Mouse (Mus musculus) kidney, embryonic 16.5 days (tissue): ENCODE results near the gene Atxn7l3. TPM values are rescaled to one million over a fixed set of nuclear protein-coding genes. Genes with fewer than 3 reads are reported as not detected.
"Not testable (repeated sequence)": the region's sequence is repeated elsewhere in the genome, so short reads cannot be mapped to it uniquely, and the experiment has no call there.

ENCODE experiments used
- ATAC-seq: fragments of 200-750 bp; cut with Nextera tagmentation; 2 replicates; pipeline ENCODE4 v1.8.0; 2017; ENCODE audit warnings: moderate TSS enrichment; ENCODE audit not compliant: low FRiP score, low TSS enrichment
- H3K27ac ChIP-seq: fragments of 300-500 bp; sonication (generic); 2 replicates; pipeline ENCODE4 v1.5.1; 2014; ENCODE audit warnings: low read length
- H3K27me3 ChIP-seq: fragments of 300-500 bp; sonication (generic); 2 replicates; pipeline ENCODE4 v1.6.1; 2014; ENCODE audit warnings: low read length, control low read depth, mixed read lengths; ENCODE audit not compliant: insufficient read depth
- H3K36me3 ChIP-seq: fragments of 300-500 bp; sonication (generic); 2 replicates; pipeline ENCODE4 v1.6.1; 2014; ENCODE audit warnings: low read length, control low read depth, mixed read lengths; ENCODE audit not compliant: insufficient read depth
- H3K4me1 ChIP-seq: fragments of 300-500 bp; sonication (generic); 2 replicates; pipeline ENCODE4 v1.6.1; 2014; ENCODE audit warnings: low read length, control low read depth, mixed read lengths; ENCODE audit not compliant: insufficient read depth
- H3K4me2 ChIP-seq: fragments of 300-500 bp; sonication (generic); replicated peaks from 2 replicates; pipeline ENCODE4 v1.6.1; 2014; ENCODE audit warnings: low read depth, low read length
- H3K4me3 ChIP-seq: fragments of 300-500 bp; sonication (generic); 2 replicates; pipeline ENCODE4 v1.5.1; 2014; ENCODE audit warnings: mild to moderate bottlenecking, low read length
- H3K9ac ChIP-seq: fragments of 300-500 bp; sonication (generic); replicated peaks from 2 replicates; pipeline ENCODE4 v1.6.1; 2014; ENCODE audit warnings: low read length
- H3K9me3 ChIP-seq: fragments of 300-500 bp; sonication (generic); 2 replicates; pipeline ENCODE4 v1.6.1; 2016; ENCODE audit warnings: low read length, control low read depth
- WGBS: fragments of 180-500 bp; shearing (Covaris S2); extraction: QIAGEN DNeasy Blood & Tissue Kit; methylation state at CpG from one replicate; pipeline ENCODE4 v1.1.7; 2014; 5-methylcytosine and 5-hydroxymethylcytosine counted together
- polyA plus RNA-seq: library from polyadenylated mRNA; unstranded; fragments of >200 nt; fragmentation: Nextera tagmentation; extraction: Ambion mirVana; gene quantifications from 2 replicates; pipeline ENCODE4 v1.2.1, GENCODE M21; 2015

The Atxn7l3 gene
- polyA plus RNA-seq, 1 experiment from 2014 or later: 13.3 TPM

DNA sequence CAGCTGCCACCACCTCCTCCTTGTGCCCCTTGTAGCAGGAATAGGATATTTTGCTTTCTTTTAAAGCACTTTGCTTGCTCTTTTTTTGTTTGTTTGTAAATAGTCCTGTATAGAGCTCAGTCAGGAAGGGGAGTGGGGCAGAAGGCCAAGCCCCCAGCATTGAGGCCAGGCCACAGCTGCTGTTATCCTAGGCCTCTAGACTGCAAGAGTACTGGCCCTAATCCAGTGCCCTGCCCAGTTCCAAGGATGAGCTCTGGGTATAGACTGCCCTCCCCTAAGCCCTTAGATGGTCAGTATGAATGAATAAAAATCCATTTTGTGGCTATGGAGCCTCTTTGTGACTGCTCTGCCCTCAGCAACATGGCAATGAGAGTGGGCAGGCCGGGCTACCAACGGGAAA is 7.5 kb downstream of the Atxn7l3 start:
- no peak for ATAC-seq
- WGBS: 67% methylated on average over 2 of the region's 2 CpGs
- Histone ChIP-seq H3K9me3 (no peaks in the 10 kb centered on the region), H3K27ac (no peak overlapping the region), H3K4me3 (no peak overlapping the region), H3K9ac (no peak overlapping the region), H3K4me2 (no peak overlapping the region), H3K27me3 (no peaks in the 10 kb centered on the region), H3K36me3 (peaks cover 56% of the 10 kb centered on the region), H3K4me1 (peaks cover 20% of the 10 kb centered on the region)

DNA sequence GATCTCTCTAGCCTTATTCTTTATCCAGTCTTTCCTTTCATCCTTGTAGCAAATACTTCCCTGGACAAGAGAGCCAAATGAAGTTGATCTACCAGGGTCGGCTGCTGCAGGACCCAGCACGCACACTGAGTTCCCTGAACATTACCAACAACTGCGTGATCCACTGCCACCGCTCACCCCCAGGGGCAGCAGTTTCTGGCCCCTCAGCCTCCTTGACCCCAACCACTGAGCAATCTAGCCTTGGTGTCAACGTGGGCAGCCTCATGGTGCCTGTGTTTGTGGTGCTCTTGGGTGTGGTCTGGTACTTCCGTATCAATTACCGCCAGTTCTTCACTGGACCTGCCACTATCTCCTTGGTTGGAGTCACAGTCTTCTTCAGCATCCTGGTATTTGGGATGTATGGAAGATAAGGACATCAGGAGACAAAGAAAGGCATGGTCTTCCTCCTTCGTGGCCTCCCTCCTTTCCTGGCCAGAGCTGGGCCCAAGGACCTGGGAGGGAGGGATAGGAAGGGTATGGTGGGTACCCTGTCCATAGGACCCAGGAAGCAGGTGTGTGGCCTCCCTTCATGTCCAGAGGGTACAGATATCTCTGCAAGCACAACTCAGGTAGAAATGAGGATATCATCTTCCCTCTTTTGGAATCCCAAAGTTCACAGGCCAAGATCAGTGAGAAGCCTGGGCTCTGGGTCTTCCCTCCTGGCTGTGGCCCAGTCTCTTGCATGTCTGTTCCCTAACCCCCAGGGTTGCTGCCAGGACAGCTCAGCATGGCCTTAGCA is 8.2 kb downstream of the Atxn7l3 start:
- ATAC-seq: no peak
- Histone ChIP-seq H3K4me1 (peaks cover 20% of the 10 kb centered on the region), H3K36me3 (peaks cover 50% of the 10 kb centered on the region), H3K4me2 (no peak overlapping the region), H3K9ac (no peak overlapping the region), H3K27ac (no peak overlapping the region), H3K4me3 (no peak overlapping the region), H3K9me3 (no peaks in the 10 kb centered on the region), H3K27me3 (no peaks in the 10 kb centered on the region)
- WGBS: 81% methylated on average over 8 of the region's 8 CpGs

DNA sequence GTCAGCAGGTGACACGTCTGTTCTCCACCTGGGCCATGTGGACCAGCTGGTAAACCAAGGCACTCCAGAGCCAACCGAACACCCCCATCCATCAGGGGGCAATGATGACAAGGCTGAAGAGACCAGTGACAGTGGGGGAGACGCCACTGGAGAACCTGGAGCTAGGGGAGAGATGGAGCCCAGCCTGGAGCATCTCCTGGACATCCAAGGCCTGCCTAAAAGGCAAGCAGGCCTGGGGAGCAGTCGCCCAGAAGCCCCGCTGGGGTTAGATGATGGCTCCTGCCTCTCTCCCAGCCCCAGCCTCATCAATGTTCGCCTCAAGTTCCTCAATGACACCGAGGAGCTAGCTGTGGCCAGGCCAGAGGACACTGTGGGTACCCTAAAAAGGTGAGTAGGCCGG is 8.9 kb downstream of the Atxn7l3 start:
- Histone ChIP-seq H3K27me3 (no peaks in the 10 kb centered on the region), H3K27ac (no peak overlapping the region), H3K36me3 (peaks cover 43% of the 10 kb centered on the region), H3K9ac (no peak overlapping the region), H3K4me2 (no peak overlapping the region), H3K4me1 (peaks cover 20% of the 10 kb centered on the region), H3K9me3 (no peaks in the 10 kb centered on the region), H3K4me3 (no peak overlapping the region)
- ATAC-seq: no peak
- 84% methylated on average over 8 of the region's 8 CpGs for WGBS

DNA sequence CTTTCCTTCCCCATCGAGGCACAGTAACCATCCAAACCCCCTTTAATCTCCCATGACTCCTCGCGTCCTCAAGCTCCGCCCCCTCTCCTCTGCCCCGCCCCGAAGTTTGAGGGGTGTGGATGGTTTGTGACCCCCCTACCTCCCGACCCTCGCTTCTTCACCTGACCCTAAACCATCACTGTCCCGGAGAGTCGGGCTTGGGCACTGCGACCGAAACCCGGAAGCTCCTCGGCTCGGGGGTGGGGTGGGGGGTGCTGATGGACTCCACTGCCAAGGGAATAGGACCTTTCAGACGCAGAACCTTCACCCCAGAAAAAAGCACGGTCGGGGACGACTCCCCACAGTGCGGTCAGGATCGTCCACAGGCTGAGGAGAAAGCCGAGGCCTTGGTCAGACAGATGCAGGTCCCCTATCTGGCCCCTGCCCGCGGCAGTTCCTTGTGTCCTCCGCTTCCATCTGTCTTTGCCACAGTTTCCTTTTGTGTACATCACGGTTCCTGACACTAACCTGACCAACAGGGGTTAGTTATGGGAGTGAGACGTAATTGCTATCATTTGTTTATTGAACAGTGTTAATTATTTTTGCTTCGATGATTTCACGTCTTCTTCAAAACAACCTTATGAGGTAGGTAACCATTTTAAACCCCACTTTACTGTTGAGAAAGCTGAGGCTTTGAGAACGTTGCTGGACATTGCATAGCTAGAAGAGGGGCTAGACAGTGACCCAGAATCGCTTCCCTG is 11.2 kb downstream of the Atxn7l3 start:
- WGBS: 4% methylated on average over 31 of the region's 31 CpGs

DNA sequence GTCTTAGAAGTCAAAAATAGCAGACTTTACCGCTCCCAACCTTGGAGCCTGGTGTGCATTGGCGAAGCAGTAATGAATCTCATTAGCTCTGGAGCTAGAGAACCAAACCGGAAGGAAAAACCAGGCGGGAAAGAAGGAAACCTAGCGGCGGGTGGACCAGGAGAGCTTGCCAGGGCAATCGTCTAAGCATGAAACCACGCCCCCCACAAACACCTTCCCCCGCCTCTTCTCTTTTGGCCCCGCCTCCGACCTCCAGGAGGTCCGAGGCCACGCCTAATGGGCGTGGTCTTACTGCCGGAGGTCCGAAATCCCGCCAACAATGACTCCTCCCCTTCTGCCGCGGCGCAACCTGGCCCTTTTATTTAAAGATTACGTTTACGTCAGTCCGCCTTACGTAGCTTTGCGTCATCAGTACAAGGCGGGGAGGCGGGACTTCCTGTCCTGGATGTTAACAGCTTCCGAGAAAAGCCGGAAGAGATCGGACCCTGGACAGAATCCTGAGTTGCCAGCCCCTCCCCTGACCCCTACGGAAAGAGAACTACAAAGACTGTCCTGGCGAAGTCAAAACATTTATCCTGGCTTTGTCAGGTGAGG is 11.8 kb downstream of the Atxn7l3 start, which contains the start of gene Tmub2:
Tmub2 (plus strand) TSS at position 431 of the 594 bp plus-strand sequence.
- Histone ChIP-seq H3K4me2 (peak within 1 kb of the TSS; percentile 74), H3K9me3 (no peaks in the 10 kb centered on the region), H3K27me3 (no peaks in the 10 kb centered on the region), H3K4me1 (peaks cover 20% of the 10 kb centered on the region), H3K36me3 (peaks cover 21% of the 10 kb centered on the region), H3K27ac (peak within 1 kb of the TSS; percentile 92), H3K4me3 (peak within 1 kb of the TSS; percentile 78), H3K9ac (peak within 1 kb of the TSS; percentile 88)
- ATAC-seq: peak; percentile 90
- under 1% methylated on average over 32 of the region's 32 CpGs for WGBS

More for the DNA sequence above, 11.2 kb downstream of the Atxn7l3 start:
- peaks cover 20% of the 10 kb centered on the region for H3K4me1 ChIP-seq
- H3K27ac ChIP-seq: peak overlapping the region; percentile 92
- peak overlapping the region; percentile 88 for H3K9ac ChIP-seq
- peak; percentile 72 for ATAC-seq
- peak overlapping the region; percentile 74 for H3K4me2 ChIP-seq
- H3K9me3 ChIP-seq: no peaks in the 10 kb centered on the region
- H3K27me3 ChIP-seq: no peaks in the 10 kb centered on the region
- H3K4me3 ChIP-seq: peak overlapping the region; percentile 78
- peaks cover 21% of the 10 kb centered on the region for H3K36me3 ChIP-seq

DNA sequence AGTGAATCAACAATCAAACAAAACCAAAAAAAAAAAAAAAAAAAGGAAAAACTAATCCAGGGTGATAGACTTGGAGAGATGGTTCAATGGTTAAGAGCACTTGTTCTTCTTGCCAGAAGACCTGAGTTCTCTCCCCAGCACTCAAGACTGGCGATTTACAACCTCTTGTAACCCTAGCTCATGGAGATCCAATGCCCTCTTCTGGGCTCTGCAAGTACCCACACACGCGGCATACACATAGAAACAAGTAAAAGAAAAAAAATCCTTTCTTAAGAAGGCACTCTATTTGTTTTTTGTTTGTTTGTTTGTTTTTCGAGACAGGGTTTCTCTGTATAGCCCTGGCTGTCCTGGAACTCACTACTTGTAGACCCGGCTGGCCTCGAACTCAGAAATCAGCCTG is 12.5 kb downstream of the Atxn7l3 start:
- Histone ChIP-seq H3K9me3 (no peaks in the 10 kb centered on the region), H3K4me2 (peak overlapping the region; percentile 74), H3K9ac (no peak overlapping the region; the same call in 1 of the 2 replicates), H3K4me3 (peak overlapping the region; percentile 78), H3K27me3 (no peaks in the 10 kb centered on the region), H3K27ac (peak overlapping the region; percentile 86), H3K36me3 (peaks cover 18% of the 10 kb centered on the region), H3K4me1 (peaks cover 18% of the 10 kb centered on the region)
- ATAC-seq: no peak
- 85% methylated on average over 6 of the region's 6 CpGs for WGBS

DNA sequence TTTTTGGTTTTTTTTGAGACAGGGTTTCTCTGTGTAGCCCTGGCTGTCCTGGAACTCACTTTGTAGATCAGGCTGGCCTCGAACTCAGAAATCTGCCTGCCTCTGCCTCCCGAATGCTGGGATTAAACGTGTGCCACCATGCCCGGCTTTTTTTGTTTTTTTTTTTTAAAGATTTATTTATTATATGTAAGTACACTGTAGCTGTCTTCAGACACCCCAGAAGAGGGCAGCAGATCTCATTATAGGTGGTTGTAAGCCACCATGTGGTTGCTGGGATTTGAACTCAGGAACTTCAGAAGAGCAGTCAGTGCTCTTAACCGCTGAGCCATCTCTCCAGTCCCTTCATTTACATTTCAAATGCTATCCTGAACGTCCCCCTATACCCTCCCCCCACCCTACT is 16.2 kb downstream of the Atxn7l3 start:
- H3K4me1 ChIP-seq: peaks cover 16% of the 10 kb centered on the region
- H3K4me2 ChIP-seq, H3K4me3 ChIP-seq, H3K27me3 ChIP-seq, ATAC-seq, H3K36me3 ChIP-seq, H3K9me3 ChIP-seq, H3K9ac ChIP-seq, H3K27ac ChIP-seq: not testable (repeated sequence)
- 75% methylated on average over 6 of the region's 6 CpGs for WGBS

DNA sequence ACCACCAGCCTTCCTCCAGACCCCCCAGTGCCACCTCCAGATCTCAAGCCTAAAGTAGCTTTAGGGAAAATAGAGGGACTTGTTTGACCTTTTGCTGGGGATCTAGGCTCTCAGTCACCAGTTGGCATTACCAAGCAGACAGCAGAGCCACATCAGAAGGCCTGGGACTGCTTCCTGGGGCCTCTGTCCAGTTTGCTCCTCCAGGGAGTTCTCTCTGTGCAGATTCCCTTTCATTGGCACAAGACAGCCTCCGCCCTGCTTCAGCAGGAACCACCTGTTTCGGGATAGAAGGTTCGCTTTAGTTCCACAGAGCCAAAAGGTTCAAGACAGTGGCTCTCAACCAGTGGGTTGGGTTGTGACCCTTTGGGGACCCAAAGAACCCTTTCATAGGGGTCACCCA is 16.8 kb downstream of the Atxn7l3 start:
- no peak overlapping the region for H3K27ac ChIP-seq
- H3K4me1 ChIP-seq: peaks cover 16% of the 10 kb centered on the region
- no peaks in the 10 kb centered on the region for H3K36me3 ChIP-seq
- no peaks in the 10 kb centered on the region for H3K9me3 ChIP-seq
- 87% methylated on average over 3 of the region's 3 CpGs for WGBS
- no peak for ATAC-seq
- H3K4me3 ChIP-seq: no peak overlapping the region
- no peak overlapping the region for H3K4me2 ChIP-seq
- H3K27me3 ChIP-seq: no peaks in the 10 kb centered on the region
- no peak overlapping the region for H3K9ac ChIP-seq

DNA sequence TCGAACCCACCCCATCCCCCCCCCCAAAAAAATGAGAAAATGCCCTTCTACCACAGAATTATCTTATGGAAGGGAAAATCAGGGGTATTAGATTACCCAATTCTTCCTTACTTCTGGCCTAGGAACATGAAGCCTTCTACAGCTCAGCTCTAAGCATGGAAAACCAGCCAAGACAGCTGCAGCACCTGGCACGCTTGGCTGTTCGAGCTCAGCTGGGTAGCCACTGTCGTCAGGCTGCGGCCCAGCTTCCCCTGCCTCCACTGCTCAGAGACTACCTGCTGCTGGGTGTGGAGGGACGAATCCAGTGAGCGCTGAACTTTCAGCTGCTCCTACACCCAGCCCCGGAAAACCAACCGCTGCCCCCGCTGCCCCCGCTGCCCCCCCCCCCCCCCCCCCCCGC is 18.7 kb downstream of the Atxn7l3 start:
- WGBS: 62% methylated on average over 9 of the region's 12 CpGs
- ATAC-seq: no peak
- Histone ChIP-seq H3K27me3 (no peaks in the 10 kb centered on the region), H3K4me1 (peaks cover 12% of the 10 kb centered on the region), H3K4me2 (no peak overlapping the region), H3K27ac (no peak overlapping the region), H3K9ac (no peak overlapping the region), H3K9me3 (no peaks in the 10 kb centered on the region), H3K4me3 (no peak overlapping the region), H3K36me3 (no peaks in the 10 kb centered on the region)
